ENCODE assay signal across 20 mouse cellular contexts in the genomic region with DNA sequence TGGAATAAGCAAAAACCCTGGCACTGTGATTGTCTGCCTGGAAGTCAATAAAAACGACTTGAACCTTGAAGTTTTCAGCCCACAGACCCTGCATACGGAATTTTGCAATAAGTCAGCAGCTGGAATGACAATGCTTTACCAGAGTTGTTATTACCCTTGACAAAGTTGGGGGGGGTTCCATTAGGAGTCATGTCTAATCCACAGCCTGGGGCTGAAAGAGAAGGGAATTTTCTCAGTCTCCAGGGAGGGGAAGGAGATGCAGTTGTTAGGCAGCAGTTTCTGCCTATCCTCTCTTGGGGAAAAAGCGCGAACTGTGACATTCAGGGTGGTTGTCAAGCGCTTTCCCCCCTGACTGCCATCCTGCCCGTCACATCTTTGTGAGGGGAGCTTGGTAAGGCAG.
DNase-seq lines count a peak whose midpoint lies in the region; ATAC-seq and TF ChIP-seq lines count a peak whose summit lies in the region.
"Had no signal": no experiment of that assay in that cellular context is flagged by ENCODE, and none has a peak within 500 bp of the region (broad histone marks: within the 10 kb centered on the region; RNA-seq: fewer than 3 reads in every experiment).

No protein-coding gene starts in this region.

- no peak for DNase-seq in forebrain, embryonic 10.5 days (ENCODE audit: extremely low spot score, low spot score)
- DNase-seq in brain, embryonic 14.5 days (ENCODE audit: low read depth) = peak; percentile 63
- no peak for DNase-seq in thymus, postnatal 4 days
- DNase-seq in thymus, adult 2 months = no peak
- no peak for DNase-seq in kidney, postnatal 25 days
- DNase-seq: adrenal gland, postnatal 36 days; cerebellum, postnatal 36 days; gastrocnemius, adult 2 months; liver, embryonic 13.5 days; right cerebral cortex, adult 18-20 months; spleen, adult 18-20 months had no signal

- H3K4me1 ChIP-seq in forebrain, embryonic 13.5 days = peaks cover 54% of the 10 kb centered on the region
- peaks cover 45% of the 10 kb centered on the region for H3K4me1 ChIP-seq in forebrain, embryonic 10.5 days
- H3K4me1 ChIP-seq in hindbrain, embryonic 13.5 days (replicated peaks) = peaks cover 66% of the 10 kb centered on the region
- H3K4me1 ChIP-seq in midbrain, embryonic 13.5 days (replicated peaks) = peaks cover 73% of the 10 kb centered on the region
- no peaks in the 10 kb centered on the region for H3K4me1 ChIP-seq in thymus, adult 2 months (replicated peaks; ENCODE audit: control insufficient read depth, insufficient read depth, low read length)
- H3K4me1 ChIP-seq: embryonic facial prominence, embryonic 13.5 days; intestine, embryonic 15.5 days; liver, embryonic 13.5 days; megakaryocyte, embryonic 14.5 days had no signal

- WGBS in forebrain, embryonic 13.5 days = 57% methylated on average over 6 of the region's 6 CpGs
- WGBS in forebrain, embryonic 10.5 days = 68% methylated on average over 6 of the region's 6 CpGs
- 16% methylated on average over 6 of the region's 6 CpGs for WGBS in hindbrain, embryonic 13.5 days
- 20% methylated on average over 6 of the region's 6 CpGs for WGBS in midbrain, embryonic 13.5 days
- 81% methylated on average over 6 of the region's 6 CpGs for WGBS in thymus, adult 2 months

- no peaks in the 10 kb centered on the region for H3K27me3 ChIP-seq in forebrain, embryonic 13.5 days
- H3K27me3 ChIP-seq in forebrain, embryonic 10.5 days (ENCODE audit: poor library complexity, severe bottlenecking) = no peaks in the 10 kb centered on the region
- H3K27me3 ChIP-seq in hindbrain, embryonic 13.5 days = no peaks in the 10 kb centered on the region
- no peaks in the 10 kb centered on the region for H3K27me3 ChIP-seq in midbrain, embryonic 13.5 days
- H3K27me3 ChIP-seq in thymus, adult 2 months (ENCODE audit: control insufficient read depth, insufficient read depth, low read length) = no peaks in the 10 kb centered on the region
- H3K27me3 ChIP-seq: embryonic facial prominence, embryonic 13.5 days; intestine, embryonic 15.5 days; liver, embryonic 13.5 days; megakaryocyte, embryonic 14.5 days had no signal

- H3K27ac ChIP-seq in forebrain, embryonic 13.5 days = 0 out of 2 replicates have a peak overlapping the region, but pooled peaks have one; percentile 41
- H3K27ac ChIP-seq in forebrain, embryonic 10.5 days = no peak overlapping the region
- H3K27ac ChIP-seq in hindbrain, embryonic 13.5 days = peak overlapping the region; percentile 77
- peak overlapping the region; percentile 78 for H3K27ac ChIP-seq in midbrain, embryonic 13.5 days
- H3K27ac ChIP-seq in thymus, adult 2 months (ENCODE audit: control insufficient read depth, insufficient read depth, low read length) = no peak overlapping the region
- H3K27ac ChIP-seq: embryonic facial prominence, embryonic 13.5 days; gastrocnemius, adult 2 months; intestine, embryonic 15.5 days; layer of hippocampus, adult 2 months; liver, embryonic 13.5 days had no signal

- no peak for TF ChIP-seq CTCF in brain, embryonic 14.5 days (IDR thresholded peaks at IDR 0.05; ENCODE audit: borderline replicate concordance, extremely low read depth, insufficient read depth, insufficient read length)
- TF ChIP-seq CTCF in thymus, adult 2 months (IDR thresholded peaks at IDR 0.05; ENCODE audit: borderline replicate concordance, control insufficient read depth, extremely low read depth, insufficient read depth, low read length, poor library complexity) = no peak

- no peak overlapping the region for H3K4me3 ChIP-seq in forebrain, embryonic 13.5 days
- H3K4me3 ChIP-seq in forebrain, embryonic 10.5 days = no peak overlapping the region
- no peak overlapping the region for H3K4me3 ChIP-seq in hindbrain, embryonic 13.5 days
- H3K4me3 ChIP-seq in midbrain, embryonic 13.5 days (replicated peaks) = no peak overlapping the region
- H3K4me3 ChIP-seq in thymus, adult 2 months (ENCODE audit: control insufficient read depth, insufficient read depth, low read length) = no peak overlapping the region
- H3K4me3 ChIP-seq: embryonic facial prominence, embryonic 13.5 days; gastrocnemius, adult 2 months; intestine, embryonic 15.5 days; layer of hippocampus, adult 2 months; liver, embryonic 13.5 days; megakaryocyte, embryonic 14.5 days had no signal

- no peak overlapping the region for H3K4me2 ChIP-seq in forebrain, embryonic 13.5 days
- H3K4me2 ChIP-seq in hindbrain, embryonic 13.5 days = peak overlapping the region; percentile 16
- H3K4me2 ChIP-seq in midbrain, embryonic 13.5 days (replicated peaks) = peak overlapping the region; percentile 35
- H3K4me2 ChIP-seq: embryonic facial prominence, embryonic 13.5 days; intestine, embryonic 15.5 days; liver, embryonic 13.5 days had no signal

- no peak for ATAC-seq in forebrain, embryonic 13.5 days
- ATAC-seq in hindbrain, embryonic 13.5 days (ENCODE audit: low FRiP score) = no peak
- ATAC-seq in midbrain, embryonic 13.5 days = peak; percentile 21; the same call in 1 of the 2 replicates
- ATAC-seq: activated CD4-positive, CD25-positive, alpha-beta regulatory T cell, adult 4 months; lung, postnatal 0 days had no signal

- H3K9me3 ChIP-seq in forebrain, embryonic 13.5 days (replicated peaks) = no peaks in the 10 kb centered on the region
- H3K9me3 ChIP-seq in forebrain, embryonic 10.5 days = no peaks in the 10 kb centered on the region
- H3K9me3 ChIP-seq in hindbrain, embryonic 13.5 days = no peaks in the 10 kb centered on the region
- no peaks in the 10 kb centered on the region for H3K9me3 ChIP-seq in midbrain, embryonic 13.5 days
- H3K9me3 ChIP-seq: embryonic facial prominence, embryonic 13.5 days; intestine, embryonic 15.5 days; liver, embryonic 13.5 days; megakaryocyte, embryonic 14.5 days had no signal

- no peak overlapping the region for H3K9ac ChIP-seq in forebrain, embryonic 13.5 days
- H3K9ac ChIP-seq in hindbrain, embryonic 13.5 days = peak overlapping the region; percentile 9; the same call in 1 of the 2 replicates
- H3K9ac ChIP-seq in midbrain, embryonic 13.5 days (replicated peaks) = no peak overlapping the region; the same call in 1 of the 2 replicates
- H3K9ac ChIP-seq: embryonic facial prominence, embryonic 13.5 days; intestine, embryonic 15.5 days; liver, embryonic 13.5 days had no signal

- H3K36me3 ChIP-seq in forebrain, embryonic 13.5 days (ENCODE audit: poor library complexity, severe bottlenecking) = no peaks in the 10 kb centered on the region
- H3K36me3 ChIP-seq in forebrain, embryonic 10.5 days (replicated peaks) = no peaks in the 10 kb centered on the region
- no peaks in the 10 kb centered on the region for H3K36me3 ChIP-seq in hindbrain, embryonic 13.5 days
- no peaks in the 10 kb centered on the region for H3K36me3 ChIP-seq in midbrain, embryonic 13.5 days
- H3K36me3 ChIP-seq in thymus, adult 2 months (ENCODE audit: control insufficient read depth, insufficient read depth, low read length) = no peaks in the 10 kb centered on the region
- H3K36me3 ChIP-seq: embryonic facial prominence, embryonic 13.5 days; intestine, embryonic 15.5 days; liver, embryonic 13.5 days had no signal

- no peak for TF ChIP-seq POLR2A in brain, embryonic 14.5 days (IDR thresholded peaks at IDR 0.05; ENCODE audit: borderline replicate concordance, extremely low read depth, insufficient read depth, insufficient read length, poor library complexity, severe bottlenecking)
- TF ChIP-seq POLR2A in thymus, adult 2 months (IDR thresholded peaks at IDR 0.05; ENCODE audit: control insufficient read depth, extremely low read depth, insufficient read depth, low read length, poor library complexity) = no peak

Comparison
In these comparisons a context has a peak if more than half of its experiments do, and no peak if none do; other contexts are left out.
1. H3K27ac ChIP-seq: peak in forebrain, embryonic 13.5 days (single experiment), hindbrain, embryonic 13.5 days (single experiment) and midbrain, embryonic 13.5 days (single experiment); none in forebrain, embryonic 10.5 days (single experiment) and thymus, adult 2 months (single experiment).